Mouse (Mus musculus) embryonic facial prominence, embryonic 14.5 days (tissue): ENCODE measurements around the gene Gm20518. TPM values are rescaled to one million over a fixed set of nuclear protein-coding genes. Genes with fewer than 3 reads are reported as not detected.

Experiments
- ATAC-seq: fragments of 200-750 bp; cut with Nextera tagmentation; 2 replicates; pipeline ENCODE4 v1.8.0; 2017; ENCODE audit warnings: low read depth, moderate number of reproducible peaks, moderate TSS enrichment
- DNase-seq: peaks from one replicate; pipeline ENCODE4 v3.0.0-alpha.2; 2015; ENCODE audit warnings: low spot score
- H3K27ac ChIP-seq: fragments of 300-500 bp; sonication (generic); replicated peaks from 2 replicates; pipeline ENCODE4 v1.5.1; 2014; ENCODE audit warnings: low read depth, mild to moderate bottlenecking, low read length, moderate library complexity
- H3K27me3 ChIP-seq: fragments of 300-500 bp; sonication (generic); replicated peaks from 2 replicates; pipeline ENCODE4 v1.6.1; 2014; ENCODE audit warnings: low read length; ENCODE audit not compliant: control insufficient read depth, insufficient read depth
- H3K36me3 ChIP-seq: fragments of 300-500 bp; sonication (generic); 2 replicates; pipeline ENCODE4 v1.6.1; 2014; ENCODE audit warnings: low read length, mixed read lengths; ENCODE audit not compliant: control insufficient read depth, insufficient read depth
- H3K4me1 ChIP-seq: fragments of 300-500 bp; sonication (generic); 2 replicates; pipeline ENCODE4 v1.6.1; 2014; ENCODE audit warnings: antibody characterized with exemption, low read length; ENCODE audit not compliant: control insufficient read depth, insufficient read depth
- H3K4me2 ChIP-seq: fragments of 300-500 bp; sonication (generic); 2 replicates; pipeline ENCODE4 v1.6.1; 2014; ENCODE audit warnings: low read depth, mild to moderate bottlenecking, low read length, moderate library complexity, mixed read lengths
- H3K4me3 ChIP-seq: fragments of 300-500 bp; sonication (generic); 2 replicates; pipeline ENCODE4 v1.5.1; 2014; ENCODE audit warnings: low read depth, mild to moderate bottlenecking, low read length
- H3K9ac ChIP-seq: fragments of 300-500 bp; sonication (generic); 2 replicates; pipeline ENCODE4 v1.6.1; 2014; ENCODE audit warnings: low read depth, mild to moderate bottlenecking, low read length, moderate library complexity, mixed read lengths
- H3K9me3 ChIP-seq: fragments of 300-500 bp; sonication (generic); 2 replicates; pipeline ENCODE4 v1.6.1; 2016; ENCODE audit warnings: low read length; ENCODE audit not compliant: control insufficient read depth
- WGBS: fragments of 180-500 bp; shearing (Covaris S2); extraction: QIAGEN DNeasy Blood & Tissue Kit; methylation state at CpG from one replicate; pipeline ENCODE4 v1.1.7; 2014; 5-methylcytosine and 5-hydroxymethylcytosine counted together
- polyA plus RNA-seq: library from polyadenylated mRNA; unstranded; fragments of >200 nt; fragmentation: Nextera tagmentation; extraction: Ambion mirVana; gene quantifications from 2 replicates; pipeline ENCODE4 v1.2.1, GENCODE M21; 2014

The Gm20518 gene
- polyA plus RNA-seq, 1 experiment from 2014 or later: 0.19 TPM

- Histone ChIP-seq H3K27ac (no peak within 1 kb of the TSS; the same call in 1 of the 2 replicates), H3K36me3 (no peaks in the 10 kb centered on the region), H3K9me3 (no peaks in the 10 kb centered on the region), H3K4me3 (peak within 1 kb of the TSS; percentile 59), H3K27me3 (peaks cover 60% of the 10 kb centered on the region), H3K4me1 (peaks cover 4% of the 10 kb centered on the region; the same call in 1 of the 2 replicates), H3K9ac (peak within 1 kb of the TSS; percentile 71), H3K4me2 (peak within 1 kb of the TSS; percentile 99)
- ATAC-seq (no peak), DNase-seq (no peak)
- 24% methylated on average over 7 of the region's 7 CpGs for WGBS
These were observed 58.6 kb downstream of the Gm20518 start, which contains the start of gene B830017H08Rik for GRCm38 (mm10) chr16:17832821-17833220. TSS of gene B830017H08Rik (plus strand) at chr16:17833121.

- DNase-seq (peak; percentile 51), ATAC-seq (0 out of 2 replicates have a peak, but pooled peaks have one; percentile 11)
- Histone ChIP-seq H3K9ac (no peak overlapping the region), H3K36me3 (no peaks in the 10 kb centered on the region), H3K27me3 (peaks cover 60% of the 10 kb centered on the region), H3K4me1 (peaks cover 4% of the 10 kb centered on the region; the same call in 1 of the 2 replicates), H3K4me3 (no peak overlapping the region), H3K27ac (no peak overlapping the region), H3K9me3 (no peaks in the 10 kb centered on the region), H3K4me2 (no peak overlapping the region)
- WGBS: 10% methylated on average over 11 of the region's 11 CpGs
These were observed 59.7 kb downstream of the Gm20518 start for GRCm38 (mm10) chr16:17831781-17832180.

- 0 out of 2 replicates have a peak overlapping the region, but pooled peaks have one; percentile 38 for H3K9ac ChIP-seq
- 63% methylated on average over 8 of the region's 10 CpGs for WGBS
- DNase-seq: no peak
- no peak for ATAC-seq
- no peaks in the 10 kb centered on the region for H3K36me3 ChIP-seq
- H3K27ac ChIP-seq: no peak overlapping the region
- H3K4me3 ChIP-seq: no peak overlapping the region
- H3K4me1 ChIP-seq: peaks cover 4% of the 10 kb centered on the region; the same call in 1 of the 2 replicates
- H3K9me3 ChIP-seq: no peaks in the 10 kb centered on the region
- H3K27me3 ChIP-seq: peaks cover 50% of the 10 kb centered on the region
- no peak overlapping the region for H3K4me2 ChIP-seq
These were observed 60.9 kb downstream of the Gm20518 start for GRCm38 (mm10) chr16:17830385-17831178.

- no peaks in the 10 kb centered on the region for H3K9me3 ChIP-seq
- no peak overlapping the region for H3K27ac ChIP-seq
- WGBS: 60% methylated on average over 3 of the region's 3 CpGs
- H3K9ac ChIP-seq: no peak overlapping the region
- no peak for DNase-seq
- no peak for ATAC-seq
- H3K4me3 ChIP-seq: no peak overlapping the region
- no peaks in the 10 kb centered on the region for H3K36me3 ChIP-seq
- H3K4me2 ChIP-seq: no peak overlapping the region
- H3K27me3 ChIP-seq: peaks cover 33% of the 10 kb centered on the region
- no peaks in the 10 kb centered on the region for H3K4me1 ChIP-seq
These were observed 62.6 kb downstream of the Gm20518 start for GRCm38 (mm10) chr16:17828867-17829266.

DNA sequence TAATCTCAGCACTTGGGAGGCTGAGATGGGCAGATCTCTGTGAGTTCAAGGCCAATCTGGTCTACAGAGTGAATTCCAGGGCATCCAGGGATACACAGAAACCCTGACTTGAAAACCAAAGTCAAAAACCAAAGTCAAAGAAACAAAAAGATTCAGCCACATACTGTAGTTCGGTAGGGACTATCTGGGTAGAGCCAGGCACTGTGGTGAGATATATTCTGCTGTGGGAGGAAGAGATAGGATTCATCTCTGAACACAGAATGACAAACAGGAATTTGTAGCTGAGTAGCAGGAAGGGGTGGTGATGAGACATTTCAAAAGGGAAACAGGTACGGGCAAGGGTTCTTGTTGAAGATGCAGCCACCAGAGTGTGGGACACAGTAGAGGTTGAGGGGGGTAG is 63.2 kb downstream of the Gm20518 start:
- WGBS: 87% methylated on average over 2 of the region's 2 CpGs
- Histone ChIP-seq H3K27me3 (peaks cover 29% of the 10 kb centered on the region), H3K4me1 (no peaks in the 10 kb centered on the region), H3K4me3 (no peak overlapping the region), H3K9ac (no peak overlapping the region), H3K9me3 (no peaks in the 10 kb centered on the region), H3K36me3 (no peaks in the 10 kb centered on the region), H3K4me2 (no peak overlapping the region), H3K27ac (no peak overlapping the region)
- DNase-seq: no peak
- ATAC-seq: no peak

DNA sequence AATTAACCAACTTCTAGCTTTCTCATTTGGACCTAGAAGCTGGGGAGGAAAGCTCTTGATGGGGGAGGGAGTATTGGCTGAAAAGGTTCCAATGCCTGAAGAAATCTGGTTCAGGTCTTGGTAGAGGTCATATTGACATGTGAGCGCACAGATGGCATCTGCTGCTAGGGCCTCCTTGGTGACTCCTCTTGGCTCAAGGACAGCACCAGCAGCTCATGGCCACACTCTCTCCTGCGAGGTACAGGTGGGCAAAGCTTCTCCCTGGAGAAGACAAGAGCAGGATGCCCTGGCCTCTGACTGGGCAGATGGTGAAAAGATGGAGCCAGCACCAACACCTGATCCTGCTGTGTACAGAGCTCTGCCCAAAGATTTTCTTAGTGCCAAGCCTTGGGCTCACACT is 65.0 kb downstream of the Gm20518 start:
- H3K27me3 ChIP-seq: peaks cover 12% of the 10 kb centered on the region
- ATAC-seq: no peak
- WGBS: 83% methylated on average over 2 of the region's 2 CpGs

DNA sequence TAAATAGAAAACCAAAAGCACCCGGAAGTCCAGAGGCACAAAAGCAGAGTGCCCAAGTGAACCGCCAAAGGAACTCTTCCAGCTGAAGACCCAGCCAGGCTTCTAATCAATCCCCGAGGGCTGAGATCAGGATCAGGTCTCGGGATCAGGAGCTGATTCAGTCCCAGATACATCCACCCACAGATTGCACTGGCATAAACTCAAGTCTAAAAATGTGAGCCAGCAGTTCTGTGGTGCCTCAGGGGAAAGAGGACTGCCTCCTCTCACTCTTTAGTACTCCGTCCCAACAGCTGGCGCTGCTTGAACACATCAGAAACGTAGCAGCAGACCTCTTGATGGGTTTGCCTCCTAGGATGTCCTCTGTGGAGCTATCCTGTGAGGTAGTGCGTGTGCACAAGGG is 74.9 kb downstream of the Gm20518 start:
- DNase-seq: peak; percentile 22
- H3K27ac ChIP-seq: no peak overlapping the region
- peaks cover 9% of the 10 kb centered on the region; the same call in 1 of the 2 replicates for H3K4me1 ChIP-seq
- 60% methylated on average over 8 of the region's 8 CpGs for WGBS
- H3K9me3 ChIP-seq: no peaks in the 10 kb centered on the region
- no peak for ATAC-seq
- peak overlapping the region; percentile 71; the same call in 1 of the 2 replicates for H3K4me2 ChIP-seq
- H3K36me3 ChIP-seq: no peaks in the 10 kb centered on the region
- no peak overlapping the region for H3K4me3 ChIP-seq
- H3K9ac ChIP-seq: peak overlapping the region; percentile 74; the same call in 1 of the 2 replicates
- no peaks in the 10 kb centered on the region for H3K27me3 ChIP-seq

More for the DNA sequence above, 65.0 kb downstream of the Gm20518 start:
- H3K27ac ChIP-seq: no peak overlapping the region
- H3K36me3 ChIP-seq: no peaks in the 10 kb centered on the region
- H3K4me2 ChIP-seq: no peak overlapping the region
- H3K9me3 ChIP-seq: no peaks in the 10 kb centered on the region
- H3K9ac ChIP-seq: no peak overlapping the region
- H3K4me3 ChIP-seq: no peak overlapping the region
- no peaks in the 10 kb centered on the region for H3K4me1 ChIP-seq
- DNase-seq: no peak

- Histone ChIP-seq H3K4me1 (peaks cover 12% of the 10 kb centered on the region; the same call in 1 of the 2 replicates), H3K27me3 (no peaks in the 10 kb centered on the region), H3K9ac (peak overlapping the region; percentile 74), H3K9me3 (no peaks in the 10 kb centered on the region), H3K36me3 (no peaks in the 10 kb centered on the region), H3K4me3 (peak overlapping the region; percentile 49), H3K27ac (peak overlapping the region; percentile 69), H3K4me2 (peak overlapping the region; percentile 71)
- 3% methylated on average over 39 of the region's 63 CpGs for WGBS
- peak; percentile 91 for DNase-seq
- peak; percentile 90 for ATAC-seq
These were observed 75.8 kb downstream of the Gm20518 start for GRCm38 (mm10) chr16:17815411-17816402.
